Mouse (Mus musculus) small intestine, adult 2 months (tissue): Measurements from ENCODE around the gene Prss37.

ENCODE experiments used
- CTCF ChIP-seq: fragments of 200-500 bp; IDR thresholded peaks from 2 replicates; pipeline ENCODE4 v1.5.1; 2012; ENCODE audit warnings: low read depth, mild to moderate bottlenecking, control low read depth, inconsistent platforms, low read length, moderate library complexity, mixed read lengths; ENCODE audit not compliant: insufficient replicate concordance, insufficient read length; ENCODE audit errors: extremely low read depth
- POLR2A ChIP-seq: fragments of 200-500 bp; IDR thresholded peaks from 2 replicates; pipeline ENCODE4 v1.6.1; 2012; ENCODE audit warnings: low read depth, mild to moderate bottlenecking, control low read depth, inconsistent platforms, low read length, moderate library complexity

- TF ChIP-seq CTCF: no peak
- TF ChIP-seq POLR2A: no peak
Observed at GRCm38 (mm10) chr6:40554950-40555349, 35.6 kb upstream of the Prss37 start, which contains the start of gene Olfr461.
